Mouse (Mus musculus) E14TG2a.4 (cell line): ENCODE measurements around the gene Dab1.

Experiments
- H3K27me3 ChIP-seq: 2 replicates; pipeline ENCODE4 v1.6.1; 2014; ENCODE audit warnings: low read length, control low read depth; ENCODE audit not compliant: insufficient read depth
- H3K36me3 ChIP-seq: 2 replicates; pipeline ENCODE4 v1.6.1; 2014; ENCODE audit warnings: low read length, control low read depth; ENCODE audit not compliant: insufficient read depth
- H3K4me1 ChIP-seq: replicated peaks from 2 replicates; pipeline ENCODE4 v1.6.1; 2014; ENCODE audit warnings: low read depth, low read length, control low read depth
- H3K4me3 ChIP-seq: replicated peaks from 2 replicates; pipeline ENCODE4 v1.5.1; 2014; ENCODE audit warnings: mild to moderate bottlenecking, low read length
- H3K9me3 ChIP-seq: 2 replicates; pipeline ENCODE4 v1.6.1; 2014; ENCODE audit warnings: low read length, control low read depth
- CTCF ChIP-seq: conservative IDR thresholded peaks from 2 replicates; pipeline ENCODE4 v1.5.1; 2014; ENCODE audit warnings: low read length
- NANOG ChIP-seq: IDR thresholded peaks from 2 replicates; pipeline ENCODE4 v1.6.1; 2014; ENCODE audit warnings: borderline replicate concordance, low read length, mixed read lengths
- POU5F1 ChIP-seq: IDR thresholded peaks from 2 replicates; pipeline ENCODE4 v1.6.1; 2014; ENCODE audit warnings: low read length, borderline replicate concordance

Dab1 gene

DNA sequence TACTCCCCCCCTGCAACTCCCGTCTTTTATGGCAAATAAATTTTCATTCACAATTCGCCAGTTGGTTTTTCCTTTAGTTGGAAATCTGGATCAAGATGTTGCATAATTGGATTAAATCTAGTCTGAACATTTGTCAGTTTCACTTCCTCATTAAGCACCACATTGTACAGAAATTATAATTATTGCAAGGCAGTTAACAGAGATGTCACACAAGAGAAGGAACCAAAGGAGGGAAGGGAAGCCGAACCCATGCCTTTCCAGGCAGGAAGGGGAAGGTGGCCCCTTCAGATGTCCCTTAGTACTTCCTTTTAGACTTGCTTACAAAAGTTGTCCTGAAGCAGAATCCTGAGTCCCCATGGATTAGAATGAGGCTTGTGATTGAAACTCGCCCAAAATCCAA is 1078.5 kb downstream of the Dab1 start:
- Histone ChIP-seq H3K9me3 (no peaks in the 10 kb centered on the region), H3K4me3 (no peak overlapping the region), H3K27me3 (no peaks in the 10 kb centered on the region), H3K4me1 (no peaks in the 10 kb centered on the region), H3K36me3 (no peaks in the 10 kb centered on the region)
- TF ChIP-seq NANOG (no peak), CTCF (no peak), POU5F1 (no peak)

DNA sequence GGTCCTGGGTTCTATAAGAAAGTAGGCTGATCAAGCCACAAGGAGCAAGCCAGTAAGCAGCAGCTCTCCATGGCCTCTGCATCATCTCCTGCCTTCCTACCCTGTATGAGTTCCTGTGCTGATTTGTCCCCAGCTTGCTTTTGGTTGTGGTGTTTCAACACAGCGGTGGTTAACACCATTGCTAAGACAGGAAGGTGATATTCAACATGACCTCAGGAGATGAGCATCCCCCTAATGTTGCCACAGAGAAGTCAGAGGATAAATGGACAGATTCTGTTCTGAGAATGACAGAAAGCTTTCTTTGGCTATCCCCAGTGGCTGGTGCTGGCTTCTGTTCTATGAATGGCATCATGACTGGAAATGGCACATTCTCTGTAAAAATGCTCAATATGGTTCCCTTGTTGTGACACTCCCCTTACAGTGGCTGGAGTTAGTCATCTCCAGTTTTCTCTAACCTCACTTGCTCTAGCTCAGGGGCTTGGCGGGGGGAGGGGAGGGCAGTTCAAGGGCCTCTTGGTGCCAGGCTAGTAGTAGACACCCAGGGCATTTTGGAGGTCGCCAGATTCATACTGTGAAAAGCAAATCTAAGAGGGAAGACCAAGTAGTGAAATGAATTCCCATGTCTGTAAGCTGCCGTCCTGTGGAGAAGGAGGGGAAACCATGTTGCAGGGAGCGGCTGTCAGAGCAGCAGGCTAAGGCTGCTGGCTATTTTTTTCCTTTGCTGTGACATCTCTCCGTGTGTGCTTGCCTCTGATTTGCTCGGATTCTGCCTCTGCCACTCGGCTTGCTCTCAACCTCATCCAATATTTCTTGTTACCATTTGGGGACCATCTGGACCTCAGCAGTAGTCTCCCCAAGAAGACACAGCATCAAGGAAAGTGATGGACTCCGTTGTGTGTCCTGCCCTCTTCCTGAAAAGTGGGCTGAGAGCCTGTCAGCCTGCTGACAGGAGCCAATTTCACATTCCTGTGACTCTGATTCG is 1086.8 kb downstream of the Dab1 start:
- no peaks in the 10 kb centered on the region for H3K27me3 ChIP-seq
- no peaks in the 10 kb centered on the region for H3K9me3 ChIP-seq
- no peak overlapping the region for H3K4me3 ChIP-seq
- TF ChIP-seq POU5F1 (no peak), NANOG (no peak), CTCF (no peak)
- no peaks in the 10 kb centered on the region for H3K36me3 ChIP-seq
- H3K4me1 ChIP-seq = no peaks in the 10 kb centered on the region

DNA sequence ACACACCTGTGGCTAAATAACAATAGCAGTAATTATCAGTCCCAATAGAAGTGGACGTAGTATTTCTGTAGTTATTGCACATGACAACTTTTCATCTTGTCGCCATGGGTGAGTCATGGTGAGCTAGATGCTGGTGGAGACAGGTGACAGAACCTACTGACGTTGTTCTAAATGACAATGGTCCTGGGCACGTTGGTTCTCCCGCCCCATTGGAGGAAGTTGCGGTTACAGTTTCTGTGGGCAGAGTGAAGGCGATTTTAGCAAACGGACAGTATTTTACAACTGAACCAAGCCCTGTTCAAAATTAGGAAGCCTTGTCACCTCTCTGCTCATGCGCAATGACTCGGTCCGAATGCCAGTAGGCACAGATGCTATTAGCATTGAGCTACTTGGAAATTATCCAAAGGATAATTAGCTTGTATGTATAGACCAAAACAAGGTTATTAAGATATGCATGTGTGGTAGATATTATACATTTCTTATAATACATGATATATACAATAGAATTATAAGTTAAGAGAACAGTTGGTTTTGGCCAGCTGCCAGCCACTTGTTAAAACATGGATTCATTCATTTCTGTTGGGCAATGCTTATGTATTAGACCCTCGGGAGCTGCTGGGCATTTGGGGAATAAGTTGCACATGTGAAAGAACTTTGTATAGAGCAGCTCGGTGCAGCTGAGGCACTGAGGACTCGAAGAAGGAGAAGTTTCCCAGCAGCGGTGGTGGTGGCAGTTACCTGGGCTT is 1093.4 kb downstream of the Dab1 start:
- no peaks in the 10 kb centered on the region for H3K36me3 ChIP-seq
- H3K9me3 ChIP-seq = no peaks in the 10 kb centered on the region
- no peaks in the 10 kb centered on the region for H3K4me1 ChIP-seq
- H3K4me3 ChIP-seq = no peak overlapping the region
- no peak for TF ChIP-seq POU5F1
- no peak for TF ChIP-seq CTCF
- no peak for TF ChIP-seq NANOG
- no peaks in the 10 kb centered on the region for H3K27me3 ChIP-seq

DNA sequence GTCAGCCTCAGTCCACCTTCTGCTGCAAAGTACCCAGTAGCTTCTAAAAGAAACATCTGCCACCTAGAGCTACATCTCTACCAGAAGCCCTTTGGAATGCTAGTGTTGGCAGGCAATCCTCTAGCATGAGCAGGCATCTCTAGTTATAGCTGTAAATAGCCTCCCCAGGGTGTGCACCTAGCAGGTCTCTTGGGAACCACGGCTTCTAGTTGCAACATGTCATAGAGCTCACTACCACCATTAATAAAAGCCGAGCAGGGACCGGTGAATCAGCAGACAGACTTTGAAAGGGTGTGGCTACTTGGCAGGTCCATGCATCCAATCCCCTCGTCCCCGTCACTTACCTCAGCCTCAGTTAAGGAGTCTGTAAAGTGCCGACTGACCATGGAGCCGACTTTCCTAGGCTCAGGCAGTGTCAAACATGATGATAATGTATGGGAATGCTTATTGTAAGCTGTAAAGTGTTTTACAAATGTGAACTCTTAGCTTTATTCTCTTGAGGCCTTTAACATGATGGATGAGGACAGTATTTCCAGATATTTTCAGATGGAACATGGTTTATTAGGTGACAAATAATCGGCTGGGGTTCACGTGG is 1095.9 kb downstream of the Dab1 start:
- Histone ChIP-seq H3K4me1 (no peaks in the 10 kb centered on the region), H3K4me3 (no peak overlapping the region), H3K9me3 (no peaks in the 10 kb centered on the region), H3K36me3 (no peaks in the 10 kb centered on the region), H3K27me3 (no peaks in the 10 kb centered on the region)
- TF ChIP-seq POU5F1 = no peak
- TF ChIP-seq CTCF = no peak
- TF ChIP-seq NANOG = no peak

DNA sequence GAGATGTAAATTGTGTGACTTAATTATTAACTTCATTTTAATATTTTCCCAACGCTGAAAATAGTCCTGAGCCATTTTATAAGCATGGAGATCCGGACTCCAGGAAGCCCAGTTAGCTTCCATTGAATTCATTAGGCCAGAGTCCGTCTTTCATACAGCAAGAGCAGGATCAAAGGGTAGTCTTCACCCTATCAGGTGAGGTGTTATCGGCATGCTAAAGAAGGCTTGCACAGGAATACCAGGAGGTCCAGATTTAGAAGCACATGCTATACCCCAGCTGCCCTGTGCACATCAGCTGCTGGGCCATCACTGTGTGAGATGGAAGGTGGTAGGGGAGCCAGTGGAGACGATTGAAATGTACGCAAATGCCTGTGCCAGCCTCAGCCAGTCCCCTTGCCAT is 1096.7 kb downstream of the Dab1 start:
- Histone ChIP-seq H3K4me1 (no peaks in the 10 kb centered on the region), H3K9me3 (no peaks in the 10 kb centered on the region), H3K27me3 (no peaks in the 10 kb centered on the region), H3K36me3 (no peaks in the 10 kb centered on the region), H3K4me3 (no peak overlapping the region)
- TF ChIP-seq POU5F1 (no peak), NANOG (no peak), CTCF (no peak)

DNA sequence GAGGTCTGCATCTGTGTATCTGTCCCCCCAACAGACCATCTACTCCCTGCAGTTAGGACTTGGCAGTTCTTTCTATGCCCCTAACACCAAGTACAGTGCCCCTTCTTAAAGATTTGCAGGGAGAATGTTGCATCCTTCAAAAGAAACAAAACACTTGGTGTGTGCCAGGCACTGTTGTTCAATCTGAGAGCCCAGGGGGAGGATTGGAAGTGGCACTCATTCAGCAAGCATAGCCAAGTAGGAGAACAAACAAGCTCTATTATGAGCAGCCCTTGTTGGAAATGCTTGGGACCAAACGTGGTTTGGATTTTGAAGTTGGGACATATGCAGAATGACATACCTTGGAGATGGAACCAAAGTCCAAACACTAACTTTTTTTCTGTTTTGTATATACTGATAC is 1097.3 kb downstream of the Dab1 start:
- TF ChIP-seq POU5F1 (no peak), NANOG (no peak), CTCF (no peak)
- Histone ChIP-seq H3K4me3 (no peak overlapping the region), H3K4me1 (no peaks in the 10 kb centered on the region), H3K27me3 (no peaks in the 10 kb centered on the region), H3K36me3 (no peaks in the 10 kb centered on the region), H3K9me3 (no peaks in the 10 kb centered on the region)

DNA sequence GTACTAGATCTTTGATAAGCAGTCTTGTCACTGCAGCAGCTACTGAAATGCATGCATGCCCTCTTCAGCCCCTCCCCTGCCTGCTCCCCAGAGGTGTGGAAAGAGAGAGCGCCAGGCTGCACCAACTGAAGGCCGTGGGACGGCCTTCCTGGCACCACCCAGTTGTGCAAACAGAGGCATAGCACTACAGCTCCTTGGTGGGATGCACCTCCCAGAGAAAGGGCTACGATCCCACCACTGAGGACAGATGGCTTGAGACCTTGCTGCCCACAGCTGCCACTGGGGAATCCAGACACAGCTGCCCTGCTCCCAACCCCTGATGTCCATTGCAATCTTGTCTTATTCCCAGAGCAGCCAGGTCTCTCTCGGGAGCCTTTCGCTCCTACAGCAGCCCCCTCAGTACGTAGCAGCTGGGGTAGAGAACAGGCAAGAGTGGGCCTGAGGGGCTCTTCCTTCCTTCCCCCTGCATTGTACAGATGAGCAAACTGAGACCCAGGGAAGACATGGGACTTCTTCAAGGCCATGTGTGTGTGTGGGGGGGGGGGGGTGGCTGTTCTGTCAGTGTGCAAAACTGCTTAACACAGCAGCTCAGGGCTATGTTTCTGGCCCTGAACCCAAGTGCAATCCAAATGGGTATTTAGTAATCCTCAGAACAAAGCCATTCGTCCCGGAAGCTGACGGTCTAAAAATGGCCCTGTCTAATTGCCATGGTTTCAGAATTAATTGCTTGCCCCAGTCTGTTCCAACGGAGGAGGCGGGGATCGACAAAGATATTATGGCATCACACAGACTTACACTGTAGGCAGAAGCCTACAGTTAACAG is 1100.0 kb downstream of the Dab1 start:
- H3K4me3 ChIP-seq = no peak overlapping the region
- no peaks in the 10 kb centered on the region for H3K36me3 ChIP-seq
- TF ChIP-seq NANOG = no peak
- no peak for TF ChIP-seq POU5F1
- TF ChIP-seq CTCF = no peak
- no peaks in the 10 kb centered on the region for H3K9me3 ChIP-seq
- H3K27me3 ChIP-seq = no peaks in the 10 kb centered on the region
- no peaks in the 10 kb centered on the region for H3K4me1 ChIP-seq

DNA sequence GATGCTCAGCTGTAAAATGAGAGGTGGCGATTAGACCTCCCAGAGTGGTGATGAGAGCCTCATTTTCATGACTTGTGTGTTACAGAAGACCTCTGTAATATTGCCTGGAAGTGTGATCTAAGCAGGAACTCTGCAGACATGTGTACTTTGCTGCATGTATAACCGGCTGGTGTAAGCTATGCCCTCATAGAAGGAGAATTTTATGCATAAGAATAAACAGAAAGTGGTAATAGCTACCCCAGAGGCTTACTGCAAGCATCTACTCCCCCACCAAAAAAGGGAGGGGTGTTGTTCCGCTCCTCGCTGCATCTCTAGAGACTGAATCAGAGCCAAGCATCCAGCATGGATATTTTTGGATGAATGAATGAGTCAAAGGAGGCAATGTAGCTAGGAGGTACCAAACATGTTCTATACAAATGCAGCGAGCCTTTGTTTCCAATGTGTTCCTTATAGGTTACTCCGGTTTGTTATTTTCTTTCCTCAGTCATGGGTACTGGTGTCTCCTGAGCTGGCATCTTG is 1104.4 kb downstream of the Dab1 start:
- no peaks in the 10 kb centered on the region for H3K9me3 ChIP-seq
- no peaks in the 10 kb centered on the region for H3K4me1 ChIP-seq
- H3K36me3 ChIP-seq = no peaks in the 10 kb centered on the region
- TF ChIP-seq CTCF (no peak), NANOG (no peak), POU5F1 (no peak)
- no peak overlapping the region for H3K4me3 ChIP-seq
- no peaks in the 10 kb centered on the region for H3K27me3 ChIP-seq
